Mouse (Mus musculus): ENCODE results near the gene Aen. TPM values are rescaled to one million over a fixed set of nuclear protein-coding genes. Genes with fewer than 3 reads are reported as not detected.
A peak's percentile ranks its signal among the peaks of the same experiment; 100 is the strongest.

Aen gene
- polyA plus RNA-seq, 1 experiment from 2014 or later: 47.9 TPM

DNA sequence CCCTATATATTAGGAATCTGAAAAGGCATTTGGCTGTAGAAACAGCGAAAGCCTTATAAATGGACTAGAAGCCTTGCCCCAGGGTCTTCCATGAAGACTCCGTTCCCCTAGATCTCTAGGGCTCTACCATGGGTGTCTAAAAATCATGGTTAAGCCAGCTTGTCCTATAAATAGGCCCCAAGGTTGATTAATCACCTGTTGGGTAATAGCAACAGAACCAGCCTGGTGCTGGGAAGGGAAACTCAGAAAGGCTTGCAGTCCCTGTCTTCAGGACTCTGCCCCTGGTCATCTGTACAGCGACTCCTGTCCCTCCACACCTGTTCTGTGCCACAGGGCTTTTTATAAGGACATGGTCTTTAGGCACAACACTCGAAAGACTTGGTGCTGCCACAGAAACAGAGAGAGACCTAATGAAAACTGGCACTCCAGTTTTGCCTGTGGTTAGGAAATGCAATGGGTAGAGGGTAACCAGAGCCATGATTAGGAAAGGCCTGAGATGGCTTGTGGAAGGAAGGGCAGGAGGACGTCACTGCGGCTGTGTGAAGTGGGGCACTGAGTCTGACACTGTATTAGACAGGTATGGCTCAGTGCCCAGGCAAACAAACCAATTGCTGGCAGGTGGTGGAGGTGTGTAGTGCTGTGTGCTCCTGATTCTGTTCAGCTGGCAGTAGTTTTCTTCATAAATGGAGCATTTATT is 7.7 kb downstream of the Aen start:
- no peak overlapping the region for H3K4me2 ChIP-seq
- no peak overlapping the region for H3K9ac ChIP-seq
- peaks cover 63% of the 10 kb centered on the region for H3K36me3 ChIP-seq
- H3K4me3 ChIP-seq (replicated peaks): no peak overlapping the region
- 94% methylated on average over 6 of the region's 6 CpGs for WGBS
- H3K27ac ChIP-seq: no peak overlapping the region
- ATAC-seq (replicated peaks; ENCODE audit: low FRiP score): no peak
- H3K4me1 ChIP-seq: no peaks in the 10 kb centered on the region
- no peaks in the 10 kb centered on the region for H3K9me3 ChIP-seq (replicated peaks)
- no peaks in the 10 kb centered on the region for H3K27me3 ChIP-seq

DNA sequence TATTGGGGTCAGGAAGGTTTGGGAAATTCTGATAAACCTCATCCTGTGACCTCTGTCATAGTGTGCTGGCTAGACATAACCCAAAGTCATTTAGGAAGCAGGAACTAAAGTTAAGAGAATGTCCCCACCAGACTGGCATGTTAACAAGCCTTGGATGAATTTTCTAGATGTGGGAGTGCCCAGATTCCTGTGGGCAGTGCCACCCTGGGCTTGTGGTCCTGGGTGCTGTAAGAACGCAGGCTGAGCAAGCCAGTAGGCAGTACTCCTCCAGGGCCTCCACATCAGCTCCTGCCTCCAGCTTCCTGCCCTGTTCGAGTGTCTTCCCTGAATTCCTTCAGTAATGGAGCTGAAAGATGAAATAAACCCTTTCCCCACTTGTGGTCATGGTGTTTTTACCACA is 8.5 kb downstream of the Aen start:
- H3K4me1 ChIP-seq: no peaks in the 10 kb centered on the region
- H3K27me3 ChIP-seq: no peaks in the 10 kb centered on the region
- H3K36me3 ChIP-seq: peaks cover 64% of the 10 kb centered on the region
- no peak overlapping the region for H3K4me2 ChIP-seq
- 87% methylated on average over 2 of the region's 2 CpGs for WGBS
- no peak overlapping the region for H3K9ac ChIP-seq
- H3K9me3 ChIP-seq (replicated peaks): no peaks in the 10 kb centered on the region
- no peak for ATAC-seq (replicated peaks; ENCODE audit: low FRiP score)
- H3K27ac ChIP-seq: no peak overlapping the region
- no peak overlapping the region for H3K4me3 ChIP-seq (replicated peaks)

- H3K4me2 ChIP-seq: no peak overlapping the region
- ATAC-seq (replicated peaks; ENCODE audit: low FRiP score): no peak
- H3K4me3 ChIP-seq (replicated peaks): no peak overlapping the region
- H3K4me1 ChIP-seq: peaks cover 17% of the 10 kb centered on the region
- 92% methylated on average over 6 of the region's 6 CpGs for WGBS
- no peak overlapping the region for H3K9ac ChIP-seq
- peaks cover 48% of the 10 kb centered on the region for H3K36me3 ChIP-seq
- H3K9me3 ChIP-seq (replicated peaks): no peaks in the 10 kb centered on the region
- H3K27ac ChIP-seq: no peak overlapping the region
- no peaks in the 10 kb centered on the region for H3K27me3 ChIP-seq
Observed at GRCm38 (mm10) chr7:78909026-78909425, 13.4 kb downstream of the Aen start.

GRCm38 (mm10) chr7:78910336-78911098 is 14.9 kb downstream of the Aen start:
- Histone ChIP-seq H3K27me3 (no peaks in the 10 kb centered on the region), H3K4me1 (peaks cover 21% of the 10 kb centered on the region), H3K9ac (no peak overlapping the region), H3K4me2 (no peak overlapping the region), H3K36me3 (peaks cover 34% of the 10 kb centered on the region), H3K9me3 (replicated peaks) (no peaks in the 10 kb centered on the region), H3K4me3 (replicated peaks) (no peak overlapping the region), H3K27ac (no peak overlapping the region)
- ATAC-seq (replicated peaks; ENCODE audit: low FRiP score): no peak
- 54% methylated on average over 6 of the region's 6 CpGs for WGBS

DNA sequence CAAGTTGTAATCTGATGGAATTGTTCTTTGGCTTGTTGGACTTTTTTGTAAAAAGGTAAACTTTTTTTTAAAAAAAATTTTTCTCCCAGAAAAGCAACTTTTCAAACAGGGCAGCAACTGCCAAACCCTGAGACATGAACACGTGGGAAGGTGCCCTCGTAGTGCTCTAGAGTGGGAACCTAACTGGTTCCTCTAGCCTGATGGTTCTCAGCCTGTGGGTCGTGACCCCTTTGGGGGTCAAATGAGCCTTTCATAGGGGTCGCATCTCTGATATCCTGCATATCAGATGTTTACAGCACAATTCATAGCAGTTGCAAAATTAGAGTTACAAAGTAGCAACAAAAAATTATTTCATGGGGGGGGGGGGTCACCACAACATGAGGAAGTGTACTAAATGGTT is 15.6 kb downstream of the Aen start:
- WGBS: 90% methylated on average over 4 of the region's 4 CpGs
- Histone ChIP-seq H3K36me3 (peaks cover 27% of the 10 kb centered on the region), H3K27ac (no peak overlapping the region), H3K9me3 (replicated peaks) (no peaks in the 10 kb centered on the region), H3K27me3 (no peaks in the 10 kb centered on the region), H3K9ac (no peak overlapping the region), H3K4me2 (no peak overlapping the region), H3K4me3 (replicated peaks) (no peak overlapping the region), H3K4me1 (peaks cover 21% of the 10 kb centered on the region)
- ATAC-seq (replicated peaks; ENCODE audit: low FRiP score): no peak

DNA sequence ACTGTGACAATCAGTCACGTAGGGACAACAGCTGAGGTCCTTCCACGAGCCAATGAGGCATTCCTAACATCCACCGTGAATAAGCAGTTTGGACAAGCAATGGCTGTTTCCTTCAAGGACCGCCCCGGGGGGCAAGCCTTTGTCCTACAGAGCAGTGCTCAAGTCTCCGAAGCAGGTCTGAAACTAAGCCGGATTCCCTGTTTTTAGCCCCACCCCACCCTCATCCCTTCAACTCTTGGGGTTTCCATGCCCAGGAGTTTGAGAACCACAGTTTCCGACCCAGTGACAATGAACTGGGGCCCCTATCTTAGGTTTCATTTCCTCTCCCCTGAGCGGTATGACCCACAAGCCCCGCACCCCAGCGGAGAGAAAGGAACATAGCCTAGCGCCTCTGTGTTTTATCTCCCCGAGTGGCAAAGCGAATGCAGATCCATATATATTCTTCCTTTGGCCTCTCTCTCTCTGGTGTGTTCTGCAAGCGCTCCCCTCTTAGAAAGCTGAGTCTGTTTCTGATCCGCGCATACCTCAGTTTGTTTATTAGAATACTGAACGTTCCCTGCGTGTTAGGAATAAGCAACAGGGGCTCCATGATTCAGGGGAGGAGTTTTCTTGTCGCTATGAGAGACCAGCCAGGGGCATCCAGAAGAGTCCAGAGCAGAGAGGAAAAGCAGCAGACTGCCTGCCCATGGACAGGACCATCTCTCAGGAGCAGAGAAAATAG is 16.8 kb downstream of the Aen start:
- H3K9me3 ChIP-seq (replicated peaks): no peaks in the 10 kb centered on the region
- no peak overlapping the region for H3K27ac ChIP-seq
- H3K4me1 ChIP-seq: peaks cover 21% of the 10 kb centered on the region
- H3K27me3 ChIP-seq: no peaks in the 10 kb centered on the region
- no peak for ATAC-seq (replicated peaks; ENCODE audit: low FRiP score)
- peak overlapping the region; percentile 56 for H3K4me2 ChIP-seq
- 20% methylated on average over 20 of the region's 20 CpGs for WGBS
- H3K9ac ChIP-seq: no peak overlapping the region
- H3K4me3 ChIP-seq (replicated peaks): peak overlapping the region; percentile 24
- H3K36me3 ChIP-seq: peaks cover 17% of the 10 kb centered on the region

- WGBS: 70% methylated on average over 5 of the region's 5 CpGs
- Histone ChIP-seq H3K4me3 (replicated peaks) (peak within 1 kb of the TSS; percentile 24), H3K4me2 (peak within 1 kb of the TSS; percentile 56), H3K36me3 (peaks cover 17% of the 10 kb centered on the region), H3K27me3 (no peaks in the 10 kb centered on the region), H3K9me3 (replicated peaks) (no peaks in the 10 kb centered on the region), H3K9ac (no peak within 1 kb of the TSS), H3K27ac (no peak within 1 kb of the TSS), H3K4me1 (peaks cover 21% of the 10 kb centered on the region)
- no peak for ATAC-seq (replicated peaks; ENCODE audit: low FRiP score)
Observed at GRCm38 (mm10) chr7:78912974-78913474, 17.4 kb downstream of the Aen start, which contains the start of gene Isg20. Gene Isg20 (plus strand): TSS chr7:78913424.

DNA sequence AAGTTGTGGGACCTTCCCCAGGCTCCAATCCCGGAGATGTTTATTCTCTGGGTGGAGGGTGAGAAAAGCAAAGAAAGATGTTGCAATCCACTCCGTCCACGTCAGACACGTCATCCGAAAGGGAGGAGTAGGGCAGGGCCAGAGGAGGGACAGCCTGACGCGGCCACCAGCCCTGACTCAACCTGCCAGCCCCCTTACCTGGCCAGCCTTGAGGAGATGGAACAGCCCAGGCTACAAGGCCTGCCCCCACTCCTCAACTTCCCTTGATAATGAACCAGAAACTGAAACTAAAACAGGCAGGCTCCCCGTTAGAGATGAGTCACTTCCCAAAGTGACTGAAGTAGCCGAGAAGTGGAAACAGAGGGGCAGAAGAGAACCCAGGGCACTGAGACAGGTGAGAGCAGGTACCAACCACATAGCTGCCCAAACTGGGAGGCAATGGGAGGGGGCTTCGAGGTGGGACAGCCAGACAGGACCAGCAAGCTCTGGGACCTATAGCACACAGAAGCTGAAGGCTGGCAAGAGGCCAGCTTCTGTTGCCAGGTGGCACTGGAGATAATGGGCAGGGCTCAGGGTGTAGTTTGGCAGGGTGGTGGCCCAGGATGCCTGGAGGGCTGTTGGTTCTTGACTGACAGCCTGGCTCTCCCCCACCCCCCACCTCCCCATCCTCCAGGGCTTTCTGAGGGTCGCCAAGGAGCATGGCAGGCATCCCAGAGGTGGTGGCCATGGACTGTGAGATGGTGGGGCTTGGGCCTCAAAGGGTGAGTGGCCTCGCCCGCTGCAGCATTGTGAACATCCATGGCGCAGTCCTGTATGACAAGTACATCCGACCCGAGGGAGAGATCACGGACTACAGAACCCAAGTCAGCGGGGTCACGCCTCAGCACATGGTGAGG is 18.2 kb downstream of the Aen start:
- Histone ChIP-seq H3K4me1 (peaks cover 21% of the 10 kb centered on the region), H3K27ac (no peak overlapping the region), H3K9ac (no peak overlapping the region), H3K9me3 (replicated peaks) (no peaks in the 10 kb centered on the region), H3K4me3 (replicated peaks) (no peak overlapping the region), H3K36me3 (peaks cover 12% of the 10 kb centered on the region), H3K27me3 (no peaks in the 10 kb centered on the region), H3K4me2 (peak overlapping the region; percentile 30; the same call in 1 of the 2 replicates)
- 67% methylated on average over 19 of the region's 19 CpGs for WGBS
- ATAC-seq (replicated peaks; ENCODE audit: low FRiP score): peak; percentile 74

DNA sequence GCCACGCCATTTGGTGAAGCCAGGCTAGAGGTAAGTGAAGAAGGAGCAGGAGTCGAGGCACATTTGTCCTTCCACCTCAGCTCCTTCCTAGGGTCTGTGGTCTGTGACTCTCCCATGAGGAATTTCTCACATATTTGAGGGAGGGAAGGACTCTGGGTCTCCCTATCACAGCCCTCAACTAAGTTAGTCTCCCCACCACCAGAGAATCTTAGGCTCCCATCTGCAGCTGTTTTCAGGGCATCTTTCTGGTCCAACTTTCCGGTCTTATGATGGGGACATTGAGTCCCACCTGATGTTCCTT is 18.8 kb downstream of the Aen start:
- Histone ChIP-seq H3K4me1 (peaks cover 21% of the 10 kb centered on the region), H3K9ac (no peak overlapping the region), H3K27ac (no peak overlapping the region), H3K36me3 (peaks cover 6% of the 10 kb centered on the region), H3K9me3 (replicated peaks) (no peaks in the 10 kb centered on the region), H3K4me3 (replicated peaks) (no peak overlapping the region), H3K4me2 (no peak overlapping the region), H3K27me3 (no peaks in the 10 kb centered on the region)
- no peak for ATAC-seq (replicated peaks; ENCODE audit: low FRiP score)
- WGBS: 73% methylated on average over 3 of the region's 3 CpGs

GRCm38 (mm10) chr7:78914896-78915510 is 19.3 kb downstream of the Aen start:
- Histone ChIP-seq H3K4me3 (replicated peaks) (no peak overlapping the region), H3K9ac (no peak overlapping the region), H3K27me3 (no peaks in the 10 kb centered on the region; the same call in 1 of the 2 replicates), H3K4me1 (peaks cover 21% of the 10 kb centered on the region), H3K4me2 (no peak overlapping the region), H3K27ac (no peak overlapping the region), H3K36me3 (0 out of 2 replicates have a peak, but pooled peaks cover under 1% of the 10 kb centered on the region), H3K9me3 (replicated peaks) (no peaks in the 10 kb centered on the region)
- no peak for ATAC-seq (replicated peaks; ENCODE audit: low FRiP score)
- WGBS: 82% methylated on average over 11 of the region's 11 CpGs

GRCm38 (mm10) chr7:78918686-78919085 is 23.0 kb downstream of the Aen start:
- H3K9ac ChIP-seq: no peak overlapping the region
- H3K36me3 ChIP-seq: no peaks in the 10 kb centered on the region
- no peaks in the 10 kb centered on the region for H3K9me3 ChIP-seq (replicated peaks)
- no peak overlapping the region for H3K27ac ChIP-seq
- no peak for ATAC-seq (replicated peaks; ENCODE audit: low FRiP score)
- WGBS: 44% methylated on average over 4 of the region's 4 CpGs
- no peak overlapping the region for H3K4me2 ChIP-seq
- H3K4me3 ChIP-seq (replicated peaks): no peak overlapping the region
- no peaks in the 10 kb centered on the region; the same call in 1 of the 2 replicates for H3K27me3 ChIP-seq
- H3K4me1 ChIP-seq: peaks cover 11% of the 10 kb centered on the region; the same call in 1 of the 2 replicates

Data from kidney, embryonic 15.5 days (tissue).